Mouse (Mus musculus): ENCODE data around the gene Mocs2. TPM values are rescaled to one million over a fixed set of nuclear protein-coding genes. Genes with fewer than 3 reads are reported as not detected.

Gene Mocs2
- polyA plus RNA-seq, 1 experiment, result 27.6 TPM

- TF ChIP-seq POLR2A (IDR thresholded peaks at IDR 0.05; ENCODE audit: low read depth, low read length) (no peak), CTCF (IDR thresholded peaks at IDR 0.05; ENCODE audit: extremely low read depth, insufficient read length, insufficient replicate concordance, low read depth, low read length) (no peak)
- Histone ChIP-seq H3K36me3 (ENCODE audit: control insufficient read depth, insufficient read depth, low read length) (peaks cover 16% of the 10 kb centered on the region), H3K4me1 (ENCODE audit: control insufficient read depth, insufficient read depth, insufficient read length, low read length) (no peaks in the 10 kb centered on the region), H3K27ac (ENCODE audit: insufficient read depth, low read depth, low read length) (no peak overlapping the region), H3K4me3 (ENCODE audit: low read depth, low read length) (no peak overlapping the region), H3K27me3 (ENCODE audit: control insufficient read depth, insufficient read depth, low read length) (no peaks in the 10 kb centered on the region)
- 84% methylated on average over 2 of the region's 2 CpGs for WGBS
These were observed 58.0 kb downstream of the Mocs2 start for GRCm38 (mm10) chr13:114876005-114876520.

GRCm38 (mm10) chr13:114878667-114879066 is 60.6 kb downstream of the Mocs2 start:
- H3K4me3 ChIP-seq (ENCODE audit: low read depth, low read length), result no peak overlapping the region
- no peaks in the 10 kb centered on the region for H3K4me1 ChIP-seq (ENCODE audit: control insufficient read depth, insufficient read depth, insufficient read length, low read length)
- H3K27ac ChIP-seq (ENCODE audit: insufficient read depth, low read depth, low read length), result no peak overlapping the region
- TF ChIP-seq POLR2A (IDR thresholded peaks at IDR 0.05; ENCODE audit: low read depth, low read length) (no peak), CTCF (IDR thresholded peaks at IDR 0.05; ENCODE audit: extremely low read depth, insufficient read length, insufficient replicate concordance, low read depth, low read length) (no peak)
- H3K36me3 ChIP-seq (ENCODE audit: control insufficient read depth, insufficient read depth, low read length), result peaks cover 9% of the 10 kb centered on the region
- no peaks in the 10 kb centered on the region for H3K27me3 ChIP-seq (ENCODE audit: control insufficient read depth, insufficient read depth, low read length)
- WGBS, result 75% methylated on average over 11 of the region's 11 CpGs

Other genes starting within 250 kb of the Mocs2 start
- gene Itga2, start 113.9 kb downstream of the Mocs2 start, polyA plus RNA-seq (2012; rRNA removed), result 0.42 and 1.2 TPM in 2 replicates

Data from small intestine, adult 2 months (tissue).